Mouse (Mus musculus): ENCODE results near the gene Tcta. TPM values are rescaled to one million over a fixed set of nuclear protein-coding genes. Genes with fewer than 3 reads are reported as not detected.
"Not testable (repeated sequence)": the region's sequence is repeated elsewhere in the genome, so short reads cannot be mapped to it uniquely, and the experiment has no call there.

The Tcta gene
- polyA plus RNA-seq, 1 experiment from 2014 or later, result 35.5 TPM

- Histone ChIP-seq H3K9ac (no peak overlapping the region), H3K27ac (no peak overlapping the region), H3K4me2 (no peak overlapping the region), H3K9me3 (no peaks in the 10 kb centered on the region), H3K36me3 (no peaks in the 10 kb centered on the region), H3K4me1 (peaks cover 13% of the 10 kb centered on the region; the same call in 1 of the 2 replicates), H3K27me3 (no peaks in the 10 kb centered on the region), H3K4me3 (no peak overlapping the region)
- WGBS, result 10% methylated on average over 6 of the region's 6 CpGs
- ATAC-seq (ENCODE audit: borderline replicate concordance, extremely low read depth, low FRiP score, low TSS enrichment), result no peak
Measured at GRCm38 (mm10) chr9:108284410-108284809, 21.6 kb downstream of the Tcta start.

- ATAC-seq (ENCODE audit: borderline replicate concordance, extremely low read depth, low FRiP score, low TSS enrichment), result peak; percentile 82; the same call in 1 of the 2 replicates
- 15% methylated on average over 8 of the region's 8 CpGs for WGBS
- no peaks in the 10 kb centered on the region for H3K27me3 ChIP-seq
- H3K36me3 ChIP-seq, result no peaks in the 10 kb centered on the region
- H3K9ac ChIP-seq, result no peak overlapping the region
- H3K27ac ChIP-seq, result peak overlapping the region; percentile 57
- no peaks in the 10 kb centered on the region for H3K9me3 ChIP-seq
- peak overlapping the region; percentile 10; the same call in 1 of the 2 replicates for H3K4me2 ChIP-seq
- no peak overlapping the region for H3K4me3 ChIP-seq
- H3K4me1 ChIP-seq, result peaks cover 16% of the 10 kb centered on the region
Measured at GRCm38 (mm10) chr9:108280071-108280828, 25.7 kb downstream of the Tcta start.

- no peak overlapping the region for H3K4me2 ChIP-seq
- no peak overlapping the region for H3K9ac ChIP-seq
- H3K4me3 ChIP-seq, result no peak overlapping the region
- no peaks in the 10 kb centered on the region for H3K9me3 ChIP-seq
- WGBS, result 61% methylated on average over 10 of the region's 10 CpGs
- H3K4me1 ChIP-seq, result peaks cover 21% of the 10 kb centered on the region
- H3K36me3 ChIP-seq, result no peaks in the 10 kb centered on the region
- no peak for ATAC-seq (ENCODE audit: borderline replicate concordance, extremely low read depth, low FRiP score, low TSS enrichment)
- no peak overlapping the region for H3K27ac ChIP-seq
- no peaks in the 10 kb centered on the region for H3K27me3 ChIP-seq
Measured at GRCm38 (mm10) chr9:108278697-108279450, 27.1 kb downstream of the Tcta start.

GRCm38 (mm10) chr9:108275331-108275659 lies 30.7 kb downstream of the Tcta start:
- ATAC-seq (ENCODE audit: borderline replicate concordance, extremely low read depth, low FRiP score, low TSS enrichment), result no peak
- peaks cover 39% of the 10 kb centered on the region for H3K4me1 ChIP-seq
- no peaks in the 10 kb centered on the region for H3K27me3 ChIP-seq
- H3K9ac ChIP-seq, result no peak overlapping the region
- H3K36me3 ChIP-seq, result no peaks in the 10 kb centered on the region
- no peak overlapping the region for H3K4me3 ChIP-seq
- no peak overlapping the region for H3K4me2 ChIP-seq
- WGBS, result 21% methylated on average over 6 of the region's 6 CpGs
- H3K9me3 ChIP-seq, result no peaks in the 10 kb centered on the region
- peak overlapping the region; percentile 73 for H3K27ac ChIP-seq

GRCm38 (mm10) chr9:108274476-108275330 lies 31.3 kb downstream of the Tcta start:
- Histone ChIP-seq H3K4me3 (no peak overlapping the region), H3K9me3 (no peaks in the 10 kb centered on the region), H3K27ac (peak overlapping the region; percentile 73), H3K4me1 (peaks cover 35% of the 10 kb centered on the region), H3K36me3 (no peaks in the 10 kb centered on the region), H3K9ac (no peak overlapping the region), H3K4me2 (no peak overlapping the region), H3K27me3 (no peaks in the 10 kb centered on the region)
- ATAC-seq (ENCODE audit: borderline replicate concordance, extremely low read depth, low FRiP score, low TSS enrichment), result no peak
- 56% methylated on average over 5 of the region's 5 CpGs for whole genome bisulfite sequencing

GRCm38 (mm10) chr9:108273485-108273884 lies 32.5 kb downstream of the Tcta start:
- H3K36me3 ChIP-seq, result no peaks in the 10 kb centered on the region
- 37% methylated on average over 4 of the region's 4 CpGs for WGBS

GRCm38 (mm10) chr9:108272691-108273090 lies 33.3 kb downstream of the Tcta start:
- WGBS, result 31% methylated on average over 5 of the region's 5 CpGs
- H3K9me3 ChIP-seq, result no peaks in the 10 kb centered on the region
- no peak for ATAC-seq (ENCODE audit: borderline replicate concordance, extremely low read depth, low FRiP score, low TSS enrichment)
- H3K27me3 ChIP-seq, result no peaks in the 10 kb centered on the region
- no peak overlapping the region for H3K4me3 ChIP-seq
- H3K4me2 ChIP-seq, result no peak overlapping the region
- no peaks in the 10 kb centered on the region for H3K36me3 ChIP-seq
- H3K9ac ChIP-seq, result no peak overlapping the region
- H3K4me1 ChIP-seq, result peaks cover 33% of the 10 kb centered on the region
- H3K27ac ChIP-seq, result peak overlapping the region; percentile 83

More at GRCm38 (mm10) chr9:108273485-108273884, 32.5 kb downstream of the Tcta start:
- no peak overlapping the region for H3K4me3 ChIP-seq
- H3K27me3 ChIP-seq, result no peaks in the 10 kb centered on the region
- H3K9me3 ChIP-seq, result no peaks in the 10 kb centered on the region
- ATAC-seq (ENCODE audit: borderline replicate concordance, extremely low read depth, low FRiP score, low TSS enrichment), result no peak
- no peak overlapping the region for H3K9ac ChIP-seq
- no peak overlapping the region for H3K4me2 ChIP-seq
- H3K4me1 ChIP-seq, result peaks cover 32% of the 10 kb centered on the region
- H3K27ac ChIP-seq, result peak overlapping the region; percentile 83

- Histone ChIP-seq H3K27ac (peak overlapping the region; percentile 83), H3K9ac (no peak overlapping the region), H3K9me3 (no peaks in the 10 kb centered on the region), H3K4me2 (no peak overlapping the region), H3K4me1 (peaks cover 38% of the 10 kb centered on the region), H3K27me3 (no peaks in the 10 kb centered on the region), H3K36me3 (no peaks in the 10 kb centered on the region), H3K4me3 (no peak overlapping the region)
- WGBS, result 3% methylated on average over 2 of the region's 2 CpGs
- no peak for ATAC-seq (ENCODE audit: borderline replicate concordance, extremely low read depth, low FRiP score, low TSS enrichment)
Measured at GRCm38 (mm10) chr9:108271941-108272340, 34.0 kb downstream of the Tcta start.

GRCm38 (mm10) chr9:108268701-108269100 lies 37.3 kb downstream of the Tcta start:
- H3K4me1 ChIP-seq, result peaks cover 53% of the 10 kb centered on the region
- H3K4me3 ChIP-seq; ATAC-seq (ENCODE audit: borderline replicate concordance, extremely low read depth, low FRiP score, low TSS enrichment); H3K9ac ChIP-seq; H3K4me2 ChIP-seq; H3K36me3 ChIP-seq; H3K27ac ChIP-seq; H3K9me3 ChIP-seq; H3K27me3 ChIP-seq: not testable (repeated sequence)
- WGBS, result 78% methylated on average over 6 of the region's 7 CpGs

- Histone ChIP-seq H3K4me2 (no peak overlapping the region), H3K27ac (peak overlapping the region; percentile 61), H3K4me1 (peaks cover 43% of the 10 kb centered on the region), H3K27me3 (no peaks in the 10 kb centered on the region), H3K36me3 (no peaks in the 10 kb centered on the region), H3K4me3 (no peak overlapping the region), H3K9ac (no peak overlapping the region), H3K9me3 (no peaks in the 10 kb centered on the region)
- 56% methylated on average over 7 of the region's 7 CpGs for WGBS
- ATAC-seq (ENCODE audit: borderline replicate concordance, extremely low read depth, low FRiP score, low TSS enrichment), result no peak
Measured at GRCm38 (mm10) chr9:108267691-108268090, 38.3 kb downstream of the Tcta start.

GRCm38 (mm10) chr9:108266261-108266935 lies 39.6 kb downstream of the Tcta start:
- peak overlapping the region; percentile 44; the same call in 1 of the 2 replicates for H3K27ac ChIP-seq

More at GRCm38 (mm10) chr9:108266261-108266935, 39.6 kb downstream of the Tcta start:
- 45% methylated on average over 10 of the region's 10 CpGs for WGBS
- Histone ChIP-seq H3K9ac (no peak overlapping the region), H3K4me1 (peaks cover 42% of the 10 kb centered on the region), H3K4me3 (no peak overlapping the region), H3K27me3 (no peaks in the 10 kb centered on the region), H3K9me3 (no peaks in the 10 kb centered on the region), H3K36me3 (no peaks in the 10 kb centered on the region), H3K4me2 (no peak overlapping the region)
- ATAC-seq (ENCODE audit: borderline replicate concordance, extremely low read depth, low FRiP score, low TSS enrichment), result no peak
